Mouse (Mus musculus) neutrophil, adult 83 days (primary cell): ENCODE results near the gene Abcc12. TPM values are rescaled to one million over a fixed set of nuclear protein-coding genes. Genes with fewer than 3 reads are reported as not detected.

ENCODE experiments used
- total RNA-seq, 2 experiments: library from RNA; stranded (reverse); gene quantifications; one replicate each; pipeline ENCODE4 v1.2.4; 2023

Abcc12 gene
- total RNA-seq = not detected

DNA sequence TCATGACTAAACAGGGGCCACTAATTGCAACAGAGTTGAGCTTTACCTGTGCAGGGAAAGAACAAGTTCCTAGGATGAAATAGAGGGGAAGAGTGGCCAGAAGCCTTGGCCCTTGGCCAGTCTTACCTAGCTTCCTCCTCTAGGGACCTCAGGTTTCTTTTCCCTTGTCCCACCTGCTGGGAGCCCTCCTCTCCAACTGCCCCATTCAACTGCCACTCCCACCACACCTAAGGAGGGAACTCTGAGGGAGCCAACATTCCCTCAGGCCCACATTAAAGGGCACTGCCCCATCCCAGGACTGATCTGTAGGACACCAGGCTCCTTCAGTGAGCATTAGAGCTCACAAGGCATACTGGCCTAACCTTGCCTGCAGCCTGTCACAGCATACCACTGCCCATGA, at the start of gene Abcc12:
Gene Abcc12 (minus strand): TSS at position 229 of the 400 bp plus-strand sequence.

DNA sequence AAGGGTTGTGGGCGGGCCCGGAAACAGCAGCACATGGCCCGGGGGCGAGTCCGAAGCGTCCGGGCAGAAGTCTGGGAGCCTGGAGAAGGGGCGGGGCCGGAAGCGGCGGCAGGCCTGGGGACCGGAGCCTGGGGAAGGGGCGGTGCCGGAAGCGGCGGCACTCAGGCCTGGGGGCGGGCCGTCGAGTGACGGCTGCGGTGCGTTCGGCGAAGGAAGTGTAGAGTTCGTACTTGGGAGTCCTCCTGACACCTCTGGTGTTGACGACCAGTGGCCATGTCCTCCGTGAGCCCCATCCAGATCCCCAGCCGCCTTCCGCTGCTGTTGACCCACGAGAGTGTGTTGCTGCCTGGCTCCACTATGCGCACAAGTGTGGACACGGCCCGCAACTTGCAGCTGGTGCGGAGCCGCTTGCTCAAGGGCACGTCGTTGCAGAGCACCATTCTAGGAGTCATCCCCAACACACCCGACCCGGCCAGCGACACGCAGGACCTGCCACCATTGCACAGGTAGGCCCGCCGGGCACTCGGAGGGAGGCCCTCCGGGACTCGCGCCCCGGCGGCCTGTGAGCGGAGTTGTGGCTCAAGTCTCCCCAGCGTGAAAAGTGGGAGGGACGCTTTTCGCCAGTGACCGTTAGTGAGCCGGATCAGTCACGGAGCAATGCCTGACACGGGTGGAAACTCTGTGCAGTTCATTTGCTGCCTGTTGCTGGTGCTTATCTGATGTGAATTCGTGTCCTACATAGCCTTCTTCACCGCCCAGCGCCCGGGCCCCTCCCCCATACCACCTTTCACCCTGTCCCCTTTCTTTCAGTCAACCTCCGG, 43.6 kb upstream of the Abcc12 start, which contains the start of gene Lonp2:
Gene Lonp2 (plus strand): TSS at position 133 of the 821 bp plus-strand sequence.

Other genes starting within 250 kb of the Abcc12 start
- gene Lonp2, start 43.4 kb upstream of the Abcc12 start, total RNA-seq = 10 to 100 TPM; 49.9 to 51.9 TPM
- under 1 TPM in 1 of 2 experiments, not detected in 1; 0.53 TPM for gene Gm10638, start 165.0 kb upstream of the Abcc12 start, total RNA-seq
- gene Siah1a, start 165.2 kb upstream of the Abcc12 start, total RNA-seq = 10 to 100 TPM; 12.3 to 13.1 TPM